Mouse (Mus musculus): ENCODE data around the gene Ntsr1. TPM values are rescaled to one million over a fixed set of nuclear protein-coding genes. Genes with fewer than 3 reads are reported as not detected.

Ntsr1 gene
- polyA plus RNA-seq (2015; fragmentation: Nextera tagmentation; extraction: Ambion mirVana): 2.0 and 2.2 TPM in 2 replicates

DNA sequence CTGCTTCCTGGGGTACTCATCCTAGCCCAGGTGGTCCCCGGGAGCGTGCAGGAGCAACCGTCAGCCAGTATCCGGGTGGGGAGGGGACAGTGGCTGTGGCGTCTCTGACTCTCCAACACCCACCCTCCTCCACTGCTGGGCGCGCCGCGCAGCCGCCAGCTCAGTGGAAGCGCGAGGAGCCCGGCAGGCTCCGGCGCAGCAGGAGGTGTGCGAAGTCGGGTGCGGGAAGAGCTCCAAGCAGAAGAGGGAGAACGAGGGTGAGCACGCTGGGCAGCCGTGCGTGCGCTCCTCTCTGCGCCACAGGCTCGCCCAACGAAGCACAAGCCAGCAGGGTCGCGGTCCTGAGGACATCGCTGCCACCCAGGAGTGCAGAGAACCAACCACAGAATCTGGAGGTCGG lies at the start of gene Ntsr1:
Gene Ntsr1 (plus strand): TSS at position 236 of the 400 bp plus-strand sequence.
- Histone ChIP-seq H3K27me3 (replicated peaks) (peaks cover 50% of the 10 kb centered on the region), H3K4me2 (peak within 1 kb of the TSS; percentile 79), H3K4me3 (replicated peaks) (peak within 1 kb of the TSS; percentile 41), H3K36me3 (no peaks in the 10 kb centered on the region), H3K9me3 (replicated peaks) (no peaks in the 10 kb centered on the region), H3K4me1 (peaks cover 27% of the 10 kb centered on the region), H3K27ac (replicated peaks) (no peak within 1 kb of the TSS), H3K9ac (replicated peaks) (peak within 1 kb of the TSS; percentile 49)
- under 1% methylated on average over 30 of the region's 30 CpGs for WGBS
- ATAC-seq (ENCODE audit: low FRiP score): peak; percentile 70; the same call in 1 of the 2 replicates

DNA sequence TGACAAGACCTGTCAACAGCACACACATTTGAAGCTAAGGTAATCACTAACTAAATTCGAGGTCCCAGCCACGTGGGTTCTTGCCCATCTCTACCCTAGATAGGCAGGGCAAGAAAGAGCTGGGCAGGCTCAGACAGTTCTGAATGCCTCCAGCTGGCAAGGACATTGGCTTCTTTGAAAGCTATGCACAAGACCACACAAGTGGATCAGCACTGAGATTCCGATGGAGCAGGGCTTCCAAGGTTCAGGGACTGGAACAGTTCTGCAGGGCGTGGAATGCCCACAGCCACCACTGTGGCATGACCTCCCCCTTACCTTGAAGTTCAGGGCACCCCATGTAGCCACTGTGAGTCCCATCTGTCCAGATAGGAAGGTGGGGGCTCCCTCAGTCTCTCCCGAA lies 49.2 kb upstream of the Ntsr1 start:
- Histone ChIP-seq H3K27ac (replicated peaks) (no peak overlapping the region), H3K4me1 (peaks cover under 1% of the 10 kb centered on the region), H3K4me3 (replicated peaks) (no peak overlapping the region), H3K27me3 (replicated peaks) (peaks cover 11% of the 10 kb centered on the region), H3K36me3 (no peaks in the 10 kb centered on the region), H3K9me3 (replicated peaks) (no peaks in the 10 kb centered on the region), H3K4me2 (no peak overlapping the region), H3K9ac (replicated peaks) (no peak overlapping the region)
- ATAC-seq (ENCODE audit: low FRiP score): no peak
- 85% methylated on average over 5 of the region's 5 CpGs for WGBS

DNA sequence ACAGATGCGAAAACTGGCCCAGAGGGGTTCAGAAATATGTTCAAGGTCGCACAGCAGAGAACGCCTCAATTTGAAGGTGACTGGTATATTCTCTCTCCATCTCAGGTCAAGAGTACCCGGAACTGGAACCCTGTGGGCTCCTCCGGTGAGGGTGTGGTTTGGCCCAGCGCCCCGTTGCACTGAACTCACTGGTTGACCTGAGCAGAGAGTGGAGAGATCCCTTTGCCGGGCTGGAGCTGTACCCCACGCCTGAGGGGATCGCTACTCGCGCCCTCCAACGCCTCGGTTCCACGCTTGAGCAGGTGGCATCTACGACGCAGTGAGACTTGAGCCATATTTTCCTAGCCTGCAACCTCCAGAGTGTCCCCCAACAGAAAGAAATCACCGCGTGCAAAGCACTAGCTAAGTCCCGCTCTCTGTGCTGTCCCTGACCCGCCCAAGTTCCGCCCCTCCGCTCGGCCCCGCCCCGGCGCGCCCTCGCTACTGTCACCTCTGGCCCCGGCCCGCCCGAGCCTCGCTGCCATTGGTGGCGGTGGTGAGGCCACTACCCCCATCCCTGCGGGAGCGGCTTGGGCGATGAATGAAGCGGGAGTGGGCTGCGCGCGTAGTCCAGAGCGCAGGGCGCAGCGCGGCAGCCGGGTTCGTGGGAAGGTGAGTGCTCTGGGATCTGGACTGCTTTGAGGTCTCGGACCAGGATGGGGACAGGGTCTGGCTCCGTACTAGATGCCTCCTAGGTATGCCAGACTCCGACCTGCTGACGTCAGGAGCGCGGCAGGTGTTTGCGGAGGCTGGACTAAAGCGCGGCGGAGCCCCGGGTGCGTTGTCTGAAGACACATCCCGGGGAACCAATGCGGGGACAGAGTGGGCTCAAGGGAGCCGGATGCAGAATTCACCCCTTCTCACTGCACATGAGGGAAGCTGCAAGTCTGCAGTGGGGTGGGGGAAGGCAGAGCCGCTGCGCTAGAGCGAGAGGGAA lies 43.8 kb upstream of the Ntsr1 start, which contains the start of gene Slco4a1:
Gene Slco4a1 (plus strand): TSS at position 523 of the 976 bp plus-strand sequence.
- 2% methylated on average over 65 of the region's 65 CpGs for WGBS
- no peaks in the 10 kb centered on the region for H3K9me3 ChIP-seq (replicated peaks)
- peak; percentile 86 for ATAC-seq (ENCODE audit: low FRiP score)
- 0 out of 2 replicates have a peak within 1 kb of the TSS, but pooled peaks have one; percentile 24 for H3K27ac ChIP-seq (replicated peaks)
- H3K27me3 ChIP-seq (replicated peaks): peaks cover 43% of the 10 kb centered on the region
- peak within 1 kb of the TSS; percentile 44 for H3K9ac ChIP-seq (replicated peaks)
- peak within 1 kb of the TSS; percentile 51 for H3K4me3 ChIP-seq (replicated peaks)
- peak within 1 kb of the TSS; percentile 92 for H3K4me2 ChIP-seq
- no peaks in the 10 kb centered on the region for H3K36me3 ChIP-seq
- H3K4me1 ChIP-seq: peaks cover 18% of the 10 kb centered on the region

DNA sequence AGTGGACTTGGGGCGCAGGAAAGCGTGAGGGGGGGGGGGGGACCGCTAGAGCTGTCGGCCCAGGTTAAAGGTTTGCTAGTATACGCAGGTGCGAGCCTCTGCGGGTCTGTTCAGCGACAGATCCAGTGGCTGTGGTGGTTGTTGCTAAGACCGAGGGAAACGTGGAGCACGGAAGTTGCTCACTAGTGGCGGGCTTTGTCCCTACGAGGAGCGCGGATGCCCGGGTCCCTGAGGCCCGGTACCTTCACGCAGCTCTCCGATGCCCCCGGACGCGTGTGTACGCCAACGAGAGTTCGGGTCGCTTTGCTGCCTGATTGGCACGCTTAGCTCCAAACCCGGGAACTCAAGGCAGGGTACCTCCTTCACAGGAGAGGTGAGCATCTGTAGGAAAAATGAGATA lies 43.1 kb upstream of the Ntsr1 start:
- H3K4me2 ChIP-seq: peak overlapping the region; percentile 92
- 0 out of 2 replicates have a peak overlapping the region, but pooled peaks have one; percentile 24 for H3K27ac ChIP-seq (replicated peaks)
- peaks cover 43% of the 10 kb centered on the region for H3K27me3 ChIP-seq (replicated peaks)
- H3K36me3 ChIP-seq: no peaks in the 10 kb centered on the region
- ATAC-seq (ENCODE audit: low FRiP score): peak; percentile 59
- peak overlapping the region; percentile 51 for H3K4me3 ChIP-seq (replicated peaks)
- H3K9ac ChIP-seq (replicated peaks): peak overlapping the region; percentile 44
- peaks cover 18% of the 10 kb centered on the region for H3K4me1 ChIP-seq
- H3K9me3 ChIP-seq (replicated peaks): no peaks in the 10 kb centered on the region
- WGBS: under 1% methylated on average over 28 of the region's 28 CpGs

DNA sequence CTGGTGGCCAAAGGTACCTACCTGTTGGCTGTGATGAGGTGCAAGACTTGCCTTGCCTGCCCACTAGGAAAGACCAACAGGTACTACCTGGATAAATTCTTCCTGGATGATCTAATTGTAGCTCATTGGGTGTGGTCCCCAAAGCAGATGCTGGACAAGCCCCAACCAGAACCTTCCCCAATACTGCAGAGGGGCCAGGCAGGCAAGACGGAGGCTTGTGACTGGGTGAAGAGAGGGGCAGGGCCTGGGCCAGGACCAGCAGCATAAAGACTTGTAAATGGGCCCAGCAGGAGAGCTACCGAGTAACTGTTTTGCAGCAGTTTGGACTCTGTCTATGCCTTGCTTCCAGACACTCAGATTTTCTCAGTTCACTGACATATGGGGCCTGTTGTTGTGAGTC lies 42.1 kb upstream of the Ntsr1 start:
- Histone ChIP-seq H3K4me2 (peak overlapping the region; percentile 92; the same call in 1 of the 2 replicates), H3K36me3 (no peaks in the 10 kb centered on the region), H3K4me1 (peaks cover 18% of the 10 kb centered on the region), H3K27ac (replicated peaks) (no peak overlapping the region), H3K4me3 (replicated peaks) (peak overlapping the region; percentile 51; the same call in 1 of the 2 replicates), H3K9me3 (replicated peaks) (no peaks in the 10 kb centered on the region), H3K9ac (replicated peaks) (no peak overlapping the region), H3K27me3 (replicated peaks) (peaks cover 43% of the 10 kb centered on the region)
- ATAC-seq (ENCODE audit: low FRiP score): no peak
- 42% methylated on average over 2 of the region's 2 CpGs for WGBS

DNA sequence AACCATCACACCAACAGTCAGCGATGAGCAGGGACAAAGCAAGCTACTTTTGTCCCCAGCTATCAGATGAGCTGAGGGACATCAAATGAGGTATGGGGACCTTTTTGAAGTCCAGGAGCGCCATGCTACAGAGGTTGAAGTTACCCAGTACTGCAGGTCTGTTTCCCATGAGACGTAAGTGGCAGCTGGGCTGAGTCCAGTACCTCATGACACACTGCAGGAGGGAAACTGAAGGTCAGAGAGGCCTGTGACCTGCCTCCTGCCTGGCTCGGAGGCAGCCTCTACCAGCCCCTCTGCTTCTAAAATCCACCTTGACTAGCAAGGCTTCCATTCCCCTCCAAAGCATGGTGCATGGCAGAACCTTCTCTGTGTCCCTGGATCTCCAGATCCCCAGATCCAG lies 40.3 kb upstream of the Ntsr1 start:
- no peak for ATAC-seq (ENCODE audit: low FRiP score)
- WGBS: 87% methylated on average over 4 of the region's 4 CpGs
- Histone ChIP-seq H3K4me3 (replicated peaks) (no peak overlapping the region), H3K27ac (replicated peaks) (no peak overlapping the region), H3K27me3 (replicated peaks) (peaks cover 40% of the 10 kb centered on the region), H3K4me2 (no peak overlapping the region), H3K9me3 (replicated peaks) (no peaks in the 10 kb centered on the region), H3K4me1 (peaks cover 18% of the 10 kb centered on the region), H3K9ac (replicated peaks) (no peak overlapping the region), H3K36me3 (no peaks in the 10 kb centered on the region)

DNA sequence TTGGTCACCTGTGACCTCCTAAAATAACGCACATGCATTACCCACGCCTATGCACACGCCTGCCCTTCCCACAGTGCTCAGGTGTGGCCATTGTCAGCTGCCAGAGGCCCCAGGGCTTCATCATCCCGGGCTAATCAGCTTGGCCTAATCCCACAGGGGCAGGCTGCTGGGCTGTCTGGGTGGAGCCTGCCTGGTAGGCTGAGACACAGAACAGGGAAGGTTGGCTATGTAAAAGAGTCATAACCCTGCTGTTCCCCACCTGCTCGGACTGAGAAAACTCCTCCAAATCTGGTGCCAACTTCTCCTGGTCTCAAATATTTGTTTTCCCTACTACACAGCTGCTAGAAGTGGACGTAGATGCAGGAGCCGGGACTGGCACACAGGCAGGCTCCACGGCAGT lies 39.0 kb upstream of the Ntsr1 start:
- Histone ChIP-seq H3K9ac (replicated peaks) (no peak overlapping the region), H3K36me3 (no peaks in the 10 kb centered on the region), H3K9me3 (replicated peaks) (no peaks in the 10 kb centered on the region), H3K4me2 (no peak overlapping the region), H3K4me1 (peaks cover 14% of the 10 kb centered on the region), H3K4me3 (replicated peaks) (no peak overlapping the region), H3K27me3 (replicated peaks) (peaks cover 30% of the 10 kb centered on the region), H3K27ac (replicated peaks) (no peak overlapping the region)
- no peak for ATAC-seq (ENCODE audit: low FRiP score)
- 55% methylated on average over 8 of the region's 8 CpGs for WGBS

DNA sequence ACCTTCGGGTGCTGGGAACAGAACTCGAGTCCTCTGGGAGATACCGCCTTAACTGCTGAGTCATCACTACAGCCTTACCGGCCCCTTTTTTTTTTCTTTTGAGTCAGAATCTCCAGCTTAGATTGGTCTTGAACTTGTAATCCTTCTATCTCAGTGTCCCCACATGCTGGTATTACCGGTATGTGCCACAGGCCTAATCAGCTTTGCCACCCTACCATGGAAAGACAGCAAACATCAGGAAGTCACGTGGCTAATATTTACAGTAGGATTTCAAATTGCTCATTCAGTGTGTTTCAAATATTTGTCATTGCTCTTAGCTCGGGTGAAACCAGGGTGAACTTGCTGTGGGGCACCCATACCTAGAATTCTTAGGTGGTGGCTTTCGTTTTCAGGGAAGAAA lies 37.2 kb upstream of the Ntsr1 start:
- Histone ChIP-seq H3K36me3 (no peaks in the 10 kb centered on the region), H3K27ac (replicated peaks) (no peak overlapping the region), H3K9ac (replicated peaks) (no peak overlapping the region), H3K4me2 (no peak overlapping the region), H3K27me3 (replicated peaks) (peaks cover 13% of the 10 kb centered on the region), H3K4me1 (no peaks in the 10 kb centered on the region), H3K9me3 (replicated peaks) (no peaks in the 10 kb centered on the region), H3K4me3 (replicated peaks) (no peak overlapping the region)
- no peak for ATAC-seq (ENCODE audit: low FRiP score)
- WGBS: 89% methylated on average over 8 of the region's 8 CpGs

DNA sequence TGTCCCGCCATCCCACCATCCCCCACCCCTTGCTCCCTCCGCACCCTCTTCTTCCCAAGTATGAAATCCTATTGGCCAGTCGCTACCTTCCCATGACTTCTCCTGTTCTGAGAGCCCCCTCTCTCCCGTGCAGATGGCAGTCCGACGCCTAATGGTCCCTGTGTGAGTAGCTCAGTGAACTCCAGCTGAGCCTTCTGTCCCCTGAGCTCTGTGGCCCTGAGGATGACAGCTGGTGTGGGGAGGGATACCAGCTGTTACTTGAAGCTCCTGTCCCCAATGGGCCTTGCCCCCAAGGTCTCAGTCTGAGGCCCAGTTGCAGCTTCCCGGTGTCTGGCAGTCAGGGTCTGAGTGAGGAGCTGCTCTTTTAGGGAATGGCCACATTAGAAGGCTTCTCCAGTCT lies 33.3 kb upstream of the Ntsr1 start:
- Histone ChIP-seq H3K9me3 (replicated peaks) (no peaks in the 10 kb centered on the region), H3K4me1 (no peaks in the 10 kb centered on the region), H3K4me3 (replicated peaks) (no peak overlapping the region), H3K9ac (replicated peaks) (no peak overlapping the region), H3K4me2 (no peak overlapping the region), H3K27ac (replicated peaks) (no peak overlapping the region), H3K36me3 (no peaks in the 10 kb centered on the region), H3K27me3 (replicated peaks) (no peaks in the 10 kb centered on the region; the same call in 1 of the 2 replicates)
- ATAC-seq (ENCODE audit: low FRiP score): no peak
- WGBS: 57% methylated on average over 7 of the region's 7 CpGs

DNA sequence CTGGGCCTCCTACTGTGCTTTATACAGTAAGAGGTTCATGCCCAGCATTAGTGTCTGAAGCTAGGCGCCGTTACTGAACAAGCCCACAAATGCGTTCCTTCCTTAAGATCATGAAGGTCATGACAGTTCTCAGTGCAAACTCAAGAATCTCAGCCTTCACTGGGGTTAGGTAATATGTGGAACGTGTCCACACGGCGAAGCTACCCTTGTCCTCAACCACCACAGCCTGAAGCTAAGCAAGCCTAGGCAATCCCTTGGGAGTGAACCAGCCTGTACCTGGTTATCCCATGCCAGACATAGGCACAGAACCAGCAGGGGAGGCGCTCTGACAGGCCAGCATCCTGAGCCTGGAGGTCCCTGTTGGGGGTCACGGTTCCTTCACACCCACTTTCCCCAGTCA lies 30.9 kb upstream of the Ntsr1 start:
- Histone ChIP-seq H3K9me3 (replicated peaks) (no peaks in the 10 kb centered on the region), H3K4me1 (peaks cover 5% of the 10 kb centered on the region; the same call in 1 of the 2 replicates), H3K4me2 (no peak overlapping the region), H3K27ac (replicated peaks) (no peak overlapping the region), H3K36me3 (no peaks in the 10 kb centered on the region), H3K4me3 (replicated peaks) (no peak overlapping the region), H3K9ac (replicated peaks) (no peak overlapping the region), H3K27me3 (replicated peaks) (peaks cover 4% of the 10 kb centered on the region; the same call in 1 of the 2 replicates)
- WGBS: 92% methylated on average over 8 of the region's 8 CpGs
- ATAC-seq (ENCODE audit: low FRiP score): no peak

DNA sequence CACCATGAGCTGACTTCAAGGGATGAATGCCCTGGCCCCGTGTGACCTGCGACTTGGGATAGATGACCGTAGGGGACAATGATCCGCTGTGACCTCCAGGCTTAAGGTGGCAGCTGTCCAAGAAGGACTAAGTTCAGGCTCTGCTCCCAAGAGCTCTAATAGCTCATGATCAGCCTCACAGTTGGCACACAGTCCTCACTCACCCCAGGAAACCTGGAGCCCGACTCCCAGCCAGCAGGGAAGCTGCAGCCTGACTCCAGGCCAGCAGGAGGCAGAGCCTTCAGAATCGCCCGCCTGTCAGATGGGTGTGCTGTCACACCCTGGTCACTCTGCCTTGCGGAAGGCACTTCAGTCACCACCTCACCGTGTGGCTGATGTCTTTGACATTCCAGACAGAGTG lies 30.0 kb upstream of the Ntsr1 start:
- Histone ChIP-seq H3K36me3 (no peaks in the 10 kb centered on the region), H3K4me3 (replicated peaks) (no peak overlapping the region), H3K4me1 (peaks cover 5% of the 10 kb centered on the region; the same call in 1 of the 2 replicates), H3K4me2 (no peak overlapping the region), H3K9ac (replicated peaks) (no peak overlapping the region), H3K27me3 (replicated peaks) (peaks cover 4% of the 10 kb centered on the region; the same call in 1 of the 2 replicates), H3K27ac (replicated peaks) (no peak overlapping the region), H3K9me3 (replicated peaks) (no peaks in the 10 kb centered on the region)
- 76% methylated on average over 9 of the region's 9 CpGs for WGBS
- no peak for ATAC-seq (ENCODE audit: low FRiP score)

All from neural tube, embryonic 15.5 days (tissue).